In genomic region chr10:63158191-63158590, GRCm38 (mm10) we compare ENCODE assay signal across 16 mouse cellular contexts. TPM values are rescaled to one million over a fixed set of nuclear protein-coding genes. Genes with fewer than 3 reads are reported as not detected.
DNase-seq lines count a peak whose midpoint lies in the region; ATAC-seq and TF ChIP-seq lines count a peak whose summit lies in the region.
"Had no signal": no experiment of that assay in that cellular context is flagged by ENCODE, and none has a peak within 500 bp of the region (broad histone marks: within the 10 kb centered on the region; RNA-seq: fewer than 3 reads in every experiment).

No protein-coding gene starts in this region.

- no peak overlapping the region for H3K4me3 ChIP-seq in liver, adult 2 months (ENCODE audit: insufficient read depth, low read depth, low read length)
- no peak overlapping the region for H3K4me3 ChIP-seq in liver, embryonic 12.5 days
- no peak overlapping the region for H3K4me3 ChIP-seq in stomach, postnatal 0 days (ENCODE audit: low read depth, low read length)
- no peak overlapping the region for H3K4me3 ChIP-seq in hindbrain, embryonic 13.5 days
- H3K4me3 ChIP-seq: forebrain, embryonic 12.5 days; hindbrain, embryonic 10.5 days; layer of hippocampus, adult 2 months; megakaryocyte, embryonic 14.5 days had no signal

- no peaks in the 10 kb centered on the region for H3K36me3 ChIP-seq in liver, adult 2 months (ENCODE audit: control insufficient read depth, insufficient read depth, low read length)
- no peaks in the 10 kb centered on the region for H3K36me3 ChIP-seq in liver, embryonic 12.5 days
- no peaks in the 10 kb centered on the region for H3K36me3 ChIP-seq in stomach, postnatal 0 days (ENCODE audit: control insufficient read depth, insufficient read depth, low read length)
- no peaks in the 10 kb centered on the region for H3K36me3 ChIP-seq in hindbrain, embryonic 13.5 days
- H3K36me3 ChIP-seq: forebrain, embryonic 12.5 days; hindbrain, embryonic 10.5 days had no signal

- no peaks in the 10 kb centered on the region for H3K79me2 ChIP-seq in liver, adult 2 months (ENCODE audit: control insufficient read depth, insufficient read depth, low read length)

- no peak overlapping the region for H3K4me2 ChIP-seq in liver, embryonic 12.5 days
- H3K4me2 ChIP-seq in stomach, postnatal 0 days (replicated peaks; ENCODE audit: low read depth): no peak overlapping the region
- no peak overlapping the region for H3K4me2 ChIP-seq in hindbrain, embryonic 13.5 days
- H3K4me2 ChIP-seq: forebrain, embryonic 12.5 days had no signal

- peaks cover 20% of the 10 kb centered on the region for H3K4me1 ChIP-seq in liver, adult 2 months (ENCODE audit: control insufficient read depth, insufficient read depth, low read length)
- H3K4me1 ChIP-seq in liver, embryonic 12.5 days: peaks cover 23% of the 10 kb centered on the region
- no peaks in the 10 kb centered on the region for H3K4me1 ChIP-seq in stomach, postnatal 0 days (replicated peaks; ENCODE audit: control insufficient read depth, insufficient read depth)
- no peaks in the 10 kb centered on the region for H3K4me1 ChIP-seq in hindbrain, embryonic 13.5 days (replicated peaks)
- H3K4me1 ChIP-seq: forebrain, embryonic 12.5 days; hindbrain, embryonic 10.5 days had no signal

- ATAC-seq in liver, embryonic 12.5 days: no peak
- peak; percentile 93 for ATAC-seq in stomach, postnatal 0 days (ENCODE audit: low FRiP score, low TSS enrichment)
- ATAC-seq in hindbrain, embryonic 13.5 days (ENCODE audit: low FRiP score): no peak
- ATAC-seq: CD4-positive, CD25-positive, alpha-beta regulatory T cell, adult 4 months had no signal

- no peak for TF ChIP-seq POLR2A in liver, adult 2 months (IDR thresholded peaks at IDR 0.05; ENCODE audit: extremely low read depth, insufficient read depth, low read length)

- no peak overlapping the region for H3K9ac ChIP-seq in liver, adult 2 months (ENCODE audit: low read depth, low read length)
- H3K9ac ChIP-seq in liver, embryonic 12.5 days: no peak overlapping the region
- H3K9ac ChIP-seq in stomach, postnatal 0 days (ENCODE audit: low read length): no peak overlapping the region
- no peak overlapping the region for H3K9ac ChIP-seq in hindbrain, embryonic 13.5 days
- H3K9ac ChIP-seq: forebrain, embryonic 12.5 days had no signal

- TF ChIP-seq CTCF in liver, adult 2 months (IDR thresholded peaks at IDR 0.05; ENCODE audit: low read depth, low read length): no peak
- no peak for TF ChIP-seq CTCF in stomach, postnatal 0 days (IDR thresholded peaks at IDR 0.05; ENCODE audit: low read depth)

- WGBS in liver, adult 2 months: 28% methylated on average over 13 of the region's 13 CpGs
- WGBS in liver, embryonic 12.5 days (ENCODE audit: insufficient replicate concordance): 56% methylated on average over 13 of the region's 13 CpGs
- WGBS in stomach, postnatal 0 days: 45% methylated on average over 13 of the region's 13 CpGs
- WGBS in hindbrain, embryonic 13.5 days: 73% methylated on average over 13 of the region's 13 CpGs

- H3K9me3 ChIP-seq in liver, embryonic 12.5 days (replicated peaks): no peaks in the 10 kb centered on the region
- H3K9me3 ChIP-seq in stomach, postnatal 0 days (ENCODE audit: control insufficient read depth, low read length): no peaks in the 10 kb centered on the region
- H3K9me3 ChIP-seq in hindbrain, embryonic 13.5 days: no peaks in the 10 kb centered on the region
- H3K9me3 ChIP-seq: forebrain, embryonic 12.5 days; hindbrain, embryonic 10.5 days had no signal

- peak; percentile 97 for DNase-seq in liver, adult 2 months (ENCODE audit: extremely low read depth, low read depth, low spot score)
- DNase-seq in adrenal gland, postnatal 14 days: peak; percentile 81
- peak; percentile 49 to 75 for DNase-seq in heart, postnatal 10 days
- DNase-seq in stomach, postnatal 0 days (ENCODE audit: low spot score): peak; percentile 67
- no peak for DNase-seq in right cerebral cortex, postnatal 10 days (ENCODE audit: low spot score in 2 of 2)
- DNase-seq in cerebellum, adult 18-20 months: no peak
- DNase-seq: cerebellum, adult 9-10 months; kidney, adult 8-10 months; spleen, adult 18-20 months had no signal

- H3K27me3 ChIP-seq in liver, adult 2 months (ENCODE audit: control insufficient read depth, insufficient read depth, low read length): no peaks in the 10 kb centered on the region
- H3K27me3 ChIP-seq in liver, embryonic 12.5 days (replicated peaks): no peaks in the 10 kb centered on the region
- no peaks in the 10 kb centered on the region for H3K27me3 ChIP-seq in stomach, postnatal 0 days (ENCODE audit: control insufficient read depth, insufficient read depth, low read length)
- no peaks in the 10 kb centered on the region for H3K27me3 ChIP-seq in hindbrain, embryonic 13.5 days
- H3K27me3 ChIP-seq: forebrain, embryonic 12.5 days had no signal

- intact Hi-C loops in heart, postnatal 10 days (cut with DNase I): loop anchor here (5.0 kb wide), 2 partner anchors 44 to 84 kb away; partner anchors contain the start of genes Herc4 and Mypn

- no peak for TF ChIP-seq EP300 in stomach, postnatal 0 days (optimal IDR thresholded peaks at IDR 0.05)

- 0 out of 2 replicates have a peak overlapping the region, but pooled peaks have one; percentile 5 for H3K27ac ChIP-seq in liver, adult 2 months (replicated peaks; ENCODE audit: insufficient read depth, low read depth, low read length)
- no peak overlapping the region for H3K27ac ChIP-seq in liver, embryonic 12.5 days
- no peak overlapping the region for H3K27ac ChIP-seq in stomach, postnatal 0 days (replicated peaks)
- H3K27ac ChIP-seq in hindbrain, embryonic 13.5 days: no peak overlapping the region
- H3K27ac ChIP-seq: forebrain, embryonic 12.5 days; hindbrain, embryonic 10.5 days had no signal

RNA-seq across cellular contexts. Expression of gene Mypn, which starts 45.6 kb away (rescaled TPM):
- total RNA-seq in liver, adult 2 months (2014; rRNA removed): under 0.01 TPM in 1 of 2 replicates, not detected in the other
- 0.12 TPM in 1 of 2 replicates, not detected in the other for polyA plus RNA-seq in liver, adult 2 months (2012; rRNA removed)
- 0.02 and 0.07 TPM in 2 replicates for polyA plus RNA-seq in liver, embryonic 12.5 days (2016; fragmentation: Nextera tagmentation; extraction: Ambion mirVana)
- 0.56 and 0.59 TPM in 2 replicates for total RNA-seq in adrenal gland, postnatal 14 days (2021)
- total RNA-seq in heart, postnatal 10 days (2021): 10 to 100 TPM; 78.0 to 86.7 TPM
- polyA plus RNA-seq in stomach, postnatal 0 days (2015; fragmentation: Nextera tagmentation; extraction: Ambion mirVana): 0.10 and 0.12 TPM in 2 replicates
- polyA plus RNA-seq in hindbrain, embryonic 13.5 days (2015; fragmentation: Nextera tagmentation; extraction: Ambion mirVana): 0.17 and 0.57 TPM in 2 replicates
- polyA plus RNA-seq: CD4-positive, CD25-positive, alpha-beta regulatory T cell, adult 4 months; forebrain, embryonic 12.5 days had no signal

RNA-seq across cellular contexts. Expression of gene Atoh7, which starts 58.7 kb away (rescaled TPM):
- total RNA-seq in liver, adult 2 months (2014; rRNA removed): not detected in 2 replicates
- polyA plus RNA-seq in liver, adult 2 months (2012; rRNA removed): not detected in 2 replicates
- not detected in 2 replicates for polyA plus RNA-seq in liver, embryonic 12.5 days (2016; fragmentation: Nextera tagmentation; extraction: Ambion mirVana)
- total RNA-seq in adrenal gland, postnatal 14 days (2021): not detected in 2 replicates
- total RNA-seq in heart, postnatal 10 days (2021): not detected
- 0.18 TPM in 1 of 2 replicates, not detected in the other for polyA plus RNA-seq in stomach, postnatal 0 days (2015; fragmentation: Nextera tagmentation; extraction: Ambion mirVana)
- 1.6 and 2.1 TPM in 2 replicates for polyA plus RNA-seq in hindbrain, embryonic 13.5 days (2015; fragmentation: Nextera tagmentation; extraction: Ambion mirVana)
- polyA plus RNA-seq: CD4-positive, CD25-positive, alpha-beta regulatory T cell, adult 4 months had no signal

Comparison
In these comparisons a context has a peak if more than half of its experiments do, and no peak if none do; other contexts are left out.
1. DNase-seq: peak in liver, adult 2 months (single experiment), adrenal gland, postnatal 14 days (single experiment), heart, postnatal 10 days (2 of 2) and stomach, postnatal 0 days (single experiment); none in right cerebral cortex, postnatal 10 days (0 of 2) and cerebellum, adult 18-20 months (0 of 2).